Mouse (Mus musculus): ENCODE measurements around the gene Spata9.

DNA sequence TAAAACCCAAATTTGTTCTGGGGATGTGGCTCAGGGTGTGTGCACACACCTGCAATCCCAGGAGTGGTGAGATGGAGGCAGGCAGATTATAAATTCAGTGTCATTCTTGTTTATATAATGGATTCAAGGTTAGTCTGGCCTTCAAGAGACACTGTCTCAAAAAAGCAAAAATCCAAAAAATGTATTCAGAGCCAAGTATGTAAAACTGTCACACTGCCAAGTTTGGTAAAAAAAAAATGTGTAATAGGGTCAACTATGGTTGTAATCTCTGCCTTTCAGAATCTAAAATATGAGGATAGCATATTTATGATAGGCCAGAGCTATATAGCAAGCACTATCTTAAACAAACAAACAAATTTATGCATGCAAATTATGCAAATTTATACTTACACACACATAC lies 39.0 kb upstream of the Spata9 start:
- TF ChIP-seq CTCF (IDR thresholded peaks at IDR 0.05; ENCODE audit: borderline replicate concordance, extremely low read depth, insufficient read depth, insufficient read length) (no peak), POLR2A (IDR thresholded peaks at IDR 0.05; ENCODE audit: borderline replicate concordance, extremely low read depth, insufficient read depth, insufficient read length, poor library complexity, severe bottlenecking) (no peak)

Measured in brain, embryonic 14.5 days (tissue).